Mouse (Mus musculus): ENCODE data around the gene Plxna1.

Plxna1 gene

DNA sequence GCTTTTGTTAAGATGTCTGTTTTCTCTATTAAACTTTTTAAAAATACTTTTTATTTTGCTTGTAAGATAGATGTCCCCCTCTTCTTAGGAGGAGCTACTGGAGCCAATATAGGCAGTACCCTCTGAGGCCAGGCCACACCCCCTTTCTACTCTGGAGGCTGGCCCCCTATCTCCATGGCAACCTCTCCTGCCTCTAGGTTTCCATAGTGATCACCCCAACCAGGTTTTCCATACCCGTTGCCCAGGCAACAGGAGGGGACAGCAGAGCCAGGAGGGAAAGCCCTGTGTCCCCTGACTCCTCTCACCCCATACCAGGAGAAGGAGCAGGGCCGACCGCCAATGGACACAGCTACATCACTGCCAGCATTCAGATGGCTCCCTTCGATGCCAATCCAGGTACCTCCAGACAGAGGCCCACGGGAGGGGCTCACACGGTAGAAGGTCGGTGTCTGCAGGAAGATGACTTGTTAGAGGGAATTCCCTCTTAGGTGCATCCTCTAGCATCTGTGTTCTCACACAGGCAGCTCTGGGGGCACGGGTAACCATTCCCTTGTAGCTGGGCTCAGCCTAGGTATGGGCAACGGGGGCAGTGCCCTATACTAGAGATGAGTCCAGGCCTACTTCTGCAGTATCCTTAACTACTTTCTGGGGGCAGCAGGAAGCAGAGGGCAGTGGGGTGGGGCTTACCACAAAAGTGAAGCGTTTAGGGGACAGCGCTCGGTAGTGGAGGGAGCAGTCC, 28.3 kb downstream of the Plxna1 start:
- DNase-seq (ENCODE audit: low spot score): peak; percentile 79

DNA sequence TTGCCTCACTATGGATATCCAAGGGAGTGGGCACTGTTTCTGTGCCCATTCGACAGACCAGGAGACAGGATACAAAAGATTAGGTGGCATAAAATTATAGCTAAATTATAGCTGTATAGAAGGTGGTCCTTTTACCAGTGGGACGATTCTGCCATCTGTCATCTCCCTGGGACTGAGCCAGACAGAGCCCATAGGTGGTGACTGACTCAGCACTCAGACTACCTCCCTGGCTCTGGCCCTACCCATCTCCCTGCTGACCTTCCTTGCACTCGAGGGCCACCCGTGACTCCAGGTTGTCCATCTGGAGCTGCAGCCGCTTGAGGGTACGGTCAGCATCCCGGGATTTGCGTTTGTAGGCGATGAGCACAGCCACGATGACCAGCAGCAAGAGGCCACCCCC, 31.5 kb downstream of the Plxna1 start:
- DNase-seq (ENCODE audit: low spot score): no peak

- DNase-seq (ENCODE audit: low spot score): no peak
Measured at GRCm38 (mm10) chr6:89328634-89329033, 33.8 kb downstream of the Plxna1 start.

DNA sequence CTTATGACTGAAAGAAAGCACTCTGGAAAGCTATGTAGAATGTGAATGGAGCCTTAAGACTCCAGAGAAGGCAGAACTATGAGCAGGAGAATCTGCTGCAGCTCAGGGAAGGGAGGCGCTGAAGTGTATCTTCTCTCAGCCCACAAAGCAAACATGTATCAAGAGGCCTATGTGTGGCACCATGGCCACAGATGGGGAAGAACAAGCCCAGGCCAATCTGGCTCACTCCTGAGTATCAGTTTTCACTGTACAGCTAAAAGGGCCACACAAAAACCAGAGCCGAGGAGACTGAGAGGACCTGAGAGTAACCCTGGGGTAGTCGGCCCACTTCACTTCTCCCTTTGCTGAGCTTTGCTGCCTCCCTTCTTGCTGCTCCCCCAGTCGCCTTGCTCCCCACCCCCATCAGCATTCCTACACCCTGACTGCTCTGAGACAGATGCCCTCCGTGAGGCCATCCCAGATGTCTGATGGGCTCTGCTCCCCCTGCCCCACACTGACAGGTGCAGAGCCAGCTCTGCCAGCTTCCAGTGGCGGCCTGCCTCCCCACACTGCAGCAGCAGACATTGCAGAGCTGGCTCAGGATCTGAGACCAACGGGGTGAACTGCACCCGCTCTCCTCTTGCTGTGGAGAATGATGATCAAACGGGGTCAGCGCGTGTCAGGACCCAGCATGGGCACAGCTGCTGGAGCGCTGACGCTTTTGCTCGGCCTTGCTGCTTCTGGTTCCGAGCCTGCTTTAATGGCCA, 34.5 kb downstream of the Plxna1 start:
- no peak for DNase-seq (ENCODE audit: low spot score)

DNA sequence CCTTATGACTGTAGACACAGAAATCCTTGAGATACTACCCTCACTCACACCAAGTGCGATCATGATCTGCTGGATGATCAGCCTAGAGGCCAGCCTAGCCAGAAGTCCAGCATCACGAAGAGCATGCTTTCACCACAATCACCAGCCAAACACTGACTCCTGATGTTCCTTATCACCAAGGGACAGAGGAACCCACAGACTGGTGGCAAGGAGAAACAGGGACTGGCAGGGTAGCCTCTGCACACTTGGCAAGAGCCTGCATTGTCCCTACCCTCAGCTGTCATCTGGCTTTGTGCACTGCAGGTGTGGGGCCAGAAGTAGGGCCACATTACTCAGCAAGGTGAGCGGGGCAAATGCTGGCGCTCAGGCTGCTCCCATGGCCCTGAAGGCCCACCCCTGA, 37.6 kb downstream of the Plxna1 start:
- DNase-seq (ENCODE audit: low spot score): no peak

GRCm38 (mm10) chr6:89315263-89315662, 47.2 kb downstream of the Plxna1 start:
- no peak for DNase-seq (ENCODE audit: low spot score)

GRCm38 (mm10) chr6:89311518-89311917, 50.9 kb downstream of the Plxna1 start:
- DNase-seq (ENCODE audit: low spot score): no peak

GRCm38 (mm10) chr6:89310236-89310635, 52.2 kb downstream of the Plxna1 start:
- peak; percentile 25 for DNase-seq (ENCODE audit: low spot score)

- no peak for DNase-seq (ENCODE audit: low spot score)
Measured at GRCm38 (mm10) chr6:89308213-89308973, 54.0 kb downstream of the Plxna1 start.

GRCm38 (mm10) chr6:89304375-89305058, 57.9 kb downstream of the Plxna1 start:
- peak; percentile 44 for DNase-seq (ENCODE audit: low spot score)

DNA sequence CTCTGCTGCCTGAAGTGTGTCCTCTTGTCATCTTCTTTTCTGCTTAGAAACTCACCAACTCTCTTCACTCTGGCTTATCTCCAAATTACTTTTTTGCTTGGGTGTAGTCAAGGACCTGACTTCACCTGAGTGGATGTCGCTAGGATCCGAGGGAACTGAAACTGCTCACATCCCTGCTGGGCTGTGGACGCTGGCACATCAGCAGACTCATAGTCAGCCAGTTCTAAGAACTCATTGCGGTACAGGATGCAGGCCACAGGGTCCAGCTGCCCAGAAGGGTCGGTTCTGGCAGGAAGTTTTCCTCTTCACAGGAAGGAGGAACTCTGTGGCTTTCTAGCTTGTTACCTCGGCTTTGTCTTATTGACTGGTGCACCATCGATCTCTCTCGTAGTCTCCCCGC, 62.6 kb downstream of the Plxna1 start:
- no peak for DNase-seq (ENCODE audit: low spot score)

DNA sequence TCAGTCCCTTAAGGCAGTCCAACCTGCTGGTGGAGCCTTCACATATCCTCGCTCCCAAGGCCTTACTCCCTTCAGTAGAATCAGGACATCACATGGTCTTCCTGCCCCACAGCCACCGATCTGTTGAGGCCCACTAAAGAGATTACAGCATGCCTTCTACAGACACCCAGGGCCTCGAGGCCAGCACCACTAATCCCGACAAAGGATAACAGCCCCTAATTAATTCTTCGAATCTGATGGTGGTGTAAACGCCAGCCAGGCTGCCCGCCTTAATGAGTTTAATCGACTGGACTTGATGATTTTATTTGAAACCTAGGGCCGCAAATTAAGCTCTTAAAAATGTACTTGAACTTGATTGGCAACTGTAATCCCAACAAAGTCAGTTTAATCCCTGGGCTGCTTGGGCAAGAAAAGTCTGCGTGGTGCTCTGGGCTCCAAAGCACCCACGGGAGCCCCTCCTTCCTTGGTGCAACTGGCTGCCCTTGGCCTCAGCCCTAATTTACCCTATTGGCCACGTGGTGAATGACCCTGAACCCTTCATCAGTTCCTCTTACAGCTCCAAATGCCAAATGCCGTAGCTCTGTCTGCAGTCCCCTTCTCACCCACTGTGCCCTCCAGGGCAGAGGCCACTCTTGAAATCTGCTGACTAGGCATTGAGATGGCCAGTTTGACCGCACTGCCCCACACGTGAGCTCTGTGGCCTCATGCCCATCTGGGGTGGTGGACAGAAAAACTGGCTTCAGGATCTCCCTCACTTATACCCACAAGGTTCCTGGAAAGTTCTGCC, 65.3 kb downstream of the Plxna1 start:
- peak; percentile 65 for DNase-seq (ENCODE audit: low spot score)

- DNase-seq (ENCODE audit: low spot score): no peak
Measured at GRCm38 (mm10) chr6:89296001-89296709, 66.3 kb downstream of the Plxna1 start.

GRCm38 (mm10) chr6:89294621-89295020, 67.8 kb downstream of the Plxna1 start:
- DNase-seq (ENCODE audit: low spot score): no peak

GRCm38 (mm10) chr6:89291494-89291893, 70.9 kb downstream of the Plxna1 start:
- peak; percentile 43 for DNase-seq (ENCODE audit: low spot score)

GRCm38 (mm10) chr6:89288156-89288555, 74.3 kb downstream of the Plxna1 start:
- no peak for DNase-seq (ENCODE audit: low spot score)

GRCm38 (mm10) chr6:89286700-89287428, 75.6 kb downstream of the Plxna1 start:
- peak; percentile 94 for DNase-seq (ENCODE audit: low spot score)

GRCm38 (mm10) chr6:89286286-89286655, 76.1 kb downstream of the Plxna1 start:
- no peak for DNase-seq (ENCODE audit: low spot score)

- no peak for DNase-seq (ENCODE audit: low spot score)
Measured at GRCm38 (mm10) chr6:89285561-89286285, 76.7 kb downstream of the Plxna1 start.

Data from retina, embryonic 14.5 days (tissue).